Mouse (Mus musculus): ENCODE results near the gene Tspan8. TPM values are rescaled to one million over a fixed set of nuclear protein-coding genes. Genes with fewer than 3 reads are reported as not detected.

Gene Tspan8
- polyA plus RNA-seq (2015; fragmentation: Nextera tagmentation; extraction: Ambion mirVana), result 0.59 and 0.88 TPM in 2 replicates

DNA sequence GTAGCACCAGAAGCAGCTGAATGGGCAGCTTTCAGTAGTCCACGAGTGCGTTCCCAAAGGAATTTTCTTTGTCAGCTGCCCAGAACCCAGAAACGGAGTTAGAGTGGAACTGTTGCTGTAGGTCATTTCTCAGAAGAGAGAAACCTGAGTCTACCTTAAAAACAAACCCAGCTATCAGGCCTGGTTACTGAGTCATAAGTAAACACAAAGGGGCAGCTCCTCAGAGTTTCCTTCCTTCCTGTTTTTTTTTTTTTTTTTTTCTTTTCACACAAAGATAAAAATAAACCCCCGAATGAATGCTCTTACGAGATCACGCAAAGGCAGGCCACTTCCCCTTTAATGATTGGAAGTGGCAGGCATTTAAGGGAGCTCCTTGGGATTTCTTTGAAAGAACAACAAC, at the start of gene Tspan8:
Gene Tspan8 (plus strand): TSS at position 322 of the 400 bp plus-strand sequence.
- Histone ChIP-seq H3K9ac (ENCODE audit: low read depth, low read length) (no peak within 1 kb of the TSS), H3K9me3 (ENCODE audit: control insufficient read depth, low read length) (no peaks in the 10 kb centered on the region), H3K27me3 (replicated peaks; ENCODE audit: control insufficient read depth, insufficient read depth, low read length) (no peaks in the 10 kb centered on the region), H3K4me2 (ENCODE audit: low read length) (no peak within 1 kb of the TSS), H3K4me3 (ENCODE audit: low read length) (no peak within 1 kb of the TSS), H3K27ac (ENCODE audit: low read depth, low read length) (no peak within 1 kb of the TSS), H3K4me1 (ENCODE audit: control insufficient read depth, insufficient read depth, low read depth, low read length) (no peaks in the 10 kb centered on the region), H3K36me3 (ENCODE audit: control insufficient read depth, insufficient read depth, low read length) (no peaks in the 10 kb centered on the region)
- 59% methylated on average over 6 of the region's 6 CpGs for WGBS
- ATAC-seq, result no peak

DNA sequence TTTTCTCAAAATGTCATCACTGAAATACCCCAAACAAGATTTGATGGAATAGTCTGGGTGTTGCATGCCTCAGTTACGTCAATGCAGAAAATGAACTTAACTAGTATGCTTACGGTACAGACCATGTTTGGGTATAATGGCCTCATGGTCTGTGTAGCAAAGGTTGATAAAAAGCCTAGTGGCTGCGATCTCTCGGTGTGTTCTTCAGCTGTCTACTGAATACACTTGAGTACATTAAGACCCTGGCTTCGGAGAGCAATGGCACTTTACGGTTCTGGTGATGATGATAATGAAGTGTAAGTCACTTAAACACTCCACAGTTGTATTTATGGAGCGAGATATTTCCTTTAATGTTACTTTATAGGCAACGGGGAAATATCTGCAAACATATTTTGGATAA, 46.6 kb upstream of the Tspan8 start:
- Histone ChIP-seq H3K4me2 (ENCODE audit: low read length) (no peak overlapping the region), H3K36me3 (ENCODE audit: control insufficient read depth, insufficient read depth, low read length) (no peaks in the 10 kb centered on the region), H3K4me3 (ENCODE audit: low read length) (no peak overlapping the region), H3K4me1 (ENCODE audit: control insufficient read depth, insufficient read depth, low read depth, low read length) (no peaks in the 10 kb centered on the region), H3K9ac (ENCODE audit: low read depth, low read length) (no peak overlapping the region), H3K27me3 (replicated peaks; ENCODE audit: control insufficient read depth, insufficient read depth, low read length) (no peaks in the 10 kb centered on the region), H3K9me3 (ENCODE audit: control insufficient read depth, low read length) (no peaks in the 10 kb centered on the region), H3K27ac (ENCODE audit: low read depth, low read length) (no peak overlapping the region)
- WGBS, result 96% methylated on average over 8 of the region's 8 CpGs
- no peak for ATAC-seq

DNA sequence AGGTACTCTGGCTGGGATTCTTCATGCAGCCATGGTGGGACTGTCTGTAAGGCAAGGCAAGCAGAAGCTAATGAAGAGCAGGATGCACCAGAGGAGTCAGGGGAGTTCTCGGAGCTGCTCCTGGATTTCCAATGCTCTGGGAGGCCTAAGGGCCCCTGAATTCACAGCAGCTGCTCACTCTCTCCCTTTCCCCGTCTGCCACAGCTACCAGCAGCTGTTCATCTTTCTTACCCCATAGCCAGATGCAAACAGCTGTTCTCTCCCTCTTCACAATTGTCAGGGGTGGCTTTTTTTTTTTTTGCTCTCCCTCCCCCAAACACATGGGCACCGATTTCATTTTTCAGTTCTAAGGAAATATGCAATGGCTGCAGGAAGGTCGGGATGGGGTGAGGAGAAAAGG, 42.2 kb upstream of the Tspan8 start:
- H3K4me2 ChIP-seq (ENCODE audit: low read length), result no peak overlapping the region
- H3K27me3 ChIP-seq (replicated peaks; ENCODE audit: control insufficient read depth, insufficient read depth, low read length), result no peaks in the 10 kb centered on the region
- no peaks in the 10 kb centered on the region for H3K9me3 ChIP-seq (ENCODE audit: control insufficient read depth, low read length)
- no peak overlapping the region for H3K9ac ChIP-seq (ENCODE audit: low read depth, low read length)
- 54% methylated on average over 4 of the region's 4 CpGs for WGBS
- no peaks in the 10 kb centered on the region for H3K36me3 ChIP-seq (ENCODE audit: control insufficient read depth, insufficient read depth, low read length)
- no peak overlapping the region for H3K27ac ChIP-seq (ENCODE audit: low read depth, low read length)
- no peak overlapping the region for H3K4me3 ChIP-seq (ENCODE audit: low read length)
- no peaks in the 10 kb centered on the region for H3K4me1 ChIP-seq (ENCODE audit: control insufficient read depth, insufficient read depth, low read depth, low read length)
- no peak for ATAC-seq

DNA sequence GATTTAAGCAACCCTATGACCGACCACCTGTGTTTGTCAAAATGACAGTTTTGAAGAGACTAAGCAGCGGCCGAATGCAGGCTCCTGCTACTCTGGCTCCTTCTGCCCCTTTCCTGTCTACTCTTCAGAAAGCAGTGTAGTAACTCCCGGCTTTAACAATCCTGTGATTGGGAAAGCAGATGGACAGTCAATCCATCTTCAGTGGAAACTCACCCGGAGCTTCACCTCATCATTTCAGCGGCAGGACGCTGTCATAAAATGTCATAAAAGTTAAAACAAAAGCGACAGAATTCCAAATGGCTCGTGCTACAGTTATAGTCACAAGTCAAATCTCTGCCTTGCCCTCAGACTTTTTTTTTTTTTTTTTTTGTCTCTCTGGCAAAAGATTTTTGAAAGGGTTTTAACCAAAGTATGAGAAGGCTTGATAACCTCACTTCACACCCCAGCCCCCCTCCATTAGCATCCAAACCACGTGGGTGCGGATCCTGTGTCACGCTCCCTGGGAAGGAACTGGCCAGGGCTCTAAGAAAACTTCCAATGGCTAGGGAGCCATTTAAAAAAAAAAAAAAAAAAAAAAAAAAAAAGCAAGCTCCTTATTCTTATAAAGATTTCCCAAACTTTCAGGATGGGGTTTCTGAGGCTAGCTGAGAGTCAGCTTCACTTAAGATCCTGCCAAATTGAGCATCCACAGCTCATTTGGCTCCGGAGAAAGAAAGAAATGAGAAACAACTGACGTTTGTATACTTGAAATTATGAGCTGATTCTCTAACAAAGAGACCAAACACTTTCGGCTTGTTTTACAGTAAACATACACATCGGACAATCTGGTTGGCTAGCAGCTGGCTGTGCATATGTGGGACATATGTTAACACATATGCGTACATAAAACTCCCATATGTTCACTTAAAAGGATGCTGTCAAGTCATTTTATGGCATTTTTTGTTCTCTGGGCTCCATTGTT, 40.4 kb upstream of the Tspan8 start:
- no peaks in the 10 kb centered on the region for H3K36me3 ChIP-seq (ENCODE audit: control insufficient read depth, insufficient read depth, low read length)
- no peak overlapping the region for H3K9ac ChIP-seq (ENCODE audit: low read depth, low read length)
- no peak overlapping the region for H3K27ac ChIP-seq (ENCODE audit: low read depth, low read length)
- H3K4me2 ChIP-seq (ENCODE audit: low read length), result no peak overlapping the region
- no peaks in the 10 kb centered on the region for H3K4me1 ChIP-seq (ENCODE audit: control insufficient read depth, insufficient read depth, low read depth, low read length)
- WGBS, result 58% methylated on average over 17 of the region's 17 CpGs
- H3K4me3 ChIP-seq (ENCODE audit: low read length), result no peak overlapping the region
- ATAC-seq, result no peak
- no peaks in the 10 kb centered on the region for H3K27me3 ChIP-seq (replicated peaks; ENCODE audit: control insufficient read depth, insufficient read depth, low read length)
- no peaks in the 10 kb centered on the region for H3K9me3 ChIP-seq (ENCODE audit: control insufficient read depth, low read length)

DNA sequence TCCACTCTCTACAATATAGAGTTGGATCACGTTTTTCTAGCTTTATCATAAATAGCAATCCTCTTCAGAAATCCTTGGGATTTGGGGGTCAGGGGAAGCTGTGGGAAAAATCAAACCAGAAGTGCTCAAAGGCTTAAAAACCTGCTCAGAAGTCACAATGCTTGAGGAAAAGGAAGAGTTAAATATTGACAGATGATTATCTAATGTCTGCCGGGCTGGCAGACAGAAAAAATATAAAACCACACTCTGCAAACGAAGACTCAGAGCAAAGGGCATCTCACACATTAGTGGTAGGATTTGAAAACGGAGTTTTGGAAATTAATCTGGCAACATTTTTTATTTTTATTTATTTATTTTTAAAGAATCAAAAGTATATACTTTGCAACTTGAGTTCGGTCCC, 39.3 kb upstream of the Tspan8 start:
- Histone ChIP-seq H3K9me3 (ENCODE audit: control insufficient read depth, low read length) (no peaks in the 10 kb centered on the region), H3K36me3 (ENCODE audit: control insufficient read depth, insufficient read depth, low read length) (no peaks in the 10 kb centered on the region), H3K27me3 (replicated peaks; ENCODE audit: control insufficient read depth, insufficient read depth, low read length) (no peaks in the 10 kb centered on the region), H3K4me3 (ENCODE audit: low read length) (no peak overlapping the region), H3K9ac (ENCODE audit: low read depth, low read length) (no peak overlapping the region), H3K4me2 (ENCODE audit: low read length) (no peak overlapping the region), H3K27ac (ENCODE audit: low read depth, low read length) (no peak overlapping the region), H3K4me1 (ENCODE audit: control insufficient read depth, insufficient read depth, low read depth, low read length) (no peaks in the 10 kb centered on the region)
- ATAC-seq, result no peak
- 75% methylated on average over 5 of the region's 5 CpGs for WGBS

DNA sequence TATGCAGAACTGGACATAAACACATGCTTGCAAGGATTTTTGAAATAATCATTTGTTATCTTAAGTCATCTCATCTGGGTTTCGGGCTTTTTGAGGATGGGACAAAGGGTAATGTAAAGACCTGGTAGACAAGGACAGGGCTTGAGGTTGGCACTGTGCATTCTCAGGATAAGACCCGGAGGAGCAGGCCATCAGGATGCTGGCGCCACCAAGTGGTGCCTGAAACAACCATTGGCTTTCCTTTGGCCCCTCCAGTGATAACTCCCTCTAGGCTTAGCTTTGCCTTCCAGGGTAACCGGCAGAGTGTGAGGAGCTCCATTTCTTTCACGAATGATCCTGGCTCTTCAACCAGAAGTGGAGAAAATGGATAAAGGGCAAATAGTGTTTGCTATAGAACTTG, 38.0 kb upstream of the Tspan8 start:
- WGBS, result 46% methylated on average over 5 of the region's 5 CpGs
- Histone ChIP-seq H3K9me3 (ENCODE audit: control insufficient read depth, low read length) (no peaks in the 10 kb centered on the region), H3K4me3 (ENCODE audit: low read length) (no peak overlapping the region), H3K27me3 (replicated peaks; ENCODE audit: control insufficient read depth, insufficient read depth, low read length) (no peaks in the 10 kb centered on the region), H3K9ac (ENCODE audit: low read depth, low read length) (no peak overlapping the region), H3K27ac (ENCODE audit: low read depth, low read length) (no peak overlapping the region), H3K36me3 (ENCODE audit: control insufficient read depth, insufficient read depth, low read length) (no peaks in the 10 kb centered on the region), H3K4me1 (ENCODE audit: control insufficient read depth, insufficient read depth, low read depth, low read length) (no peaks in the 10 kb centered on the region), H3K4me2 (ENCODE audit: low read length) (no peak overlapping the region)
- ATAC-seq, result 0 out of 2 replicates have a peak, but pooled peaks have one; percentile 27

DNA sequence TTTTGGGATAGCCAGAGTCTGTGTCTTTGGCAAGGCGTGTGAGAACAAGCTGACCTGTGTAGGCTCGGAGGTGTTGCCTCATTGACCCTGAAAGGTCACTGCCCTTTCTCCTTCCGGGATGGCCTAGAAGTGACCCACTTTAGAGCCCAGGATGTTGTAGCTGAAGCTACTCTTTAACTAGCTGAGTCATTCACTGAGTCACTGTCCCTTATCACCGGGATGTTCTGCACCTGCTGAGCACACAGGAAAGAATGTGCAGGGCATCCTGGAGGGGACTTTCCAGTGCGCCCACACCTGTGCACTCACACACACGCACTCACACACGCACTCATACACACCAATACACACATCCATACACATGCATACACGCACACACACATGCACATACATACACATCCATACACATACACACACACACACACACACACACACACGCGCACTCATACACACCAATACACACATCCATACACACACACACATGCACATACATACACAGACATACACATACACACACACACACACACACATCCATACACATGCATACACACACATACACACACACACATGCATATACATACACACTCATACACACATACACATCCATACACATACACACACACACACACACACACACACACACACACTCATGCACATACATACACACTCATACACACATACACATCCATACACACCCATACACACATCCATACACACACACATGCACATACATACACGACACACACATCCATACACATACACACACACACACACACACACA, 36.2 kb upstream of the Tspan8 start:
- Histone ChIP-seq H3K9me3 (ENCODE audit: control insufficient read depth, low read length) (no peaks in the 10 kb centered on the region), H3K4me3 (ENCODE audit: low read length) (no peak overlapping the region), H3K27ac (ENCODE audit: low read depth, low read length) (no peak overlapping the region), H3K36me3 (ENCODE audit: control insufficient read depth, insufficient read depth, low read length) (no peaks in the 10 kb centered on the region), H3K4me1 (ENCODE audit: control insufficient read depth, insufficient read depth, low read depth, low read length) (no peaks in the 10 kb centered on the region), H3K27me3 (replicated peaks; ENCODE audit: control insufficient read depth, insufficient read depth, low read length) (no peaks in the 10 kb centered on the region), H3K9ac (ENCODE audit: low read depth, low read length) (no peak overlapping the region), H3K4me2 (ENCODE audit: low read length) (no peak overlapping the region)
- 81% methylated on average over 11 of the region's 11 CpGs for WGBS
- ATAC-seq, result no peak

DNA sequence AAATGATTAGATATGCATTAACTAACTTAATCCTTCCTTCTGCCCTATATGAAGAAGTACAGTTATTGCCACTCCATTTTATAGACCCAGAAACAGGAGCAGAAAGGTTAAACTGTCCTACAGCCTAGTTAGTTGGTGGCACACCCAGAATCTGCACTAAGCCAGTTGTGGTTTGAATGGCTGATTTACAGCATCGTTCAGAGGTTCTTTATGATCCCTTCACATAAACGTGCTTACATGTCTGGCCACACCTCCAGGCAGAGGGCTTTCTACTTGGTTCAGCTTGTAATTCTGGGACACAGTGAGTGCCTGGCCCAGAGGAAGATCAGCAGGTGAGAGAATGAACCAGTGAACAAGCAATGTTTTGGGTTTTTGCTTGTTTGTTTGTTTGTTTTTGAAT, 33.4 kb upstream of the Tspan8 start:
- Histone ChIP-seq H3K9me3 (ENCODE audit: control insufficient read depth, low read length) (no peaks in the 10 kb centered on the region), H3K27me3 (replicated peaks; ENCODE audit: control insufficient read depth, insufficient read depth, low read length) (no peaks in the 10 kb centered on the region), H3K4me2 (ENCODE audit: low read length) (no peak overlapping the region), H3K27ac (ENCODE audit: low read depth, low read length) (no peak overlapping the region), H3K4me1 (ENCODE audit: control insufficient read depth, insufficient read depth, low read depth, low read length) (no peaks in the 10 kb centered on the region), H3K36me3 (ENCODE audit: control insufficient read depth, insufficient read depth, low read length) (no peaks in the 10 kb centered on the region), H3K4me3 (ENCODE audit: low read length) (no peak overlapping the region), H3K9ac (ENCODE audit: low read depth, low read length) (no peak overlapping the region)
- ATAC-seq, result no peak
- 78% methylated on average over 2 of the region's 2 CpGs for WGBS

DNA sequence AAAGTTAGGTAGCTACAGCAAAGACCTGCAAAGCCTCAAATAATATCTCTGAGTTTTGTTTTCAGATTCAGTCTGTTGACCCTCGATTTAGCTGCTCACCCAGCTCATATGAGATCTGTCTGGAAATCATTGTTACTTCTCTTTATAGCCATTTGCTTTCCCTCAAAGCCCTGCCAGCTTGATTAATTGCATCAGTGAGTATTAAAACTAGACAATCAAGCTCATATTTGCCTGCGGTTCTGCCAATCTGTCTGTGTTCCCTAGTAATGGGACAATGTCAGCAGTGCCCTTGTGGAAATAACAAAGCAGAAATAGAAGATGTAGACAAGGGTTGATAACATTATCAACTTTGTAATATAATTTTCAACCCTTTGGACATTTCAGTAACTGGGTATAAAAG, 25.8 kb upstream of the Tspan8 start:
- Histone ChIP-seq H3K4me2 (ENCODE audit: low read length) (no peak overlapping the region), H3K4me3 (ENCODE audit: low read length) (no peak overlapping the region), H3K9ac (ENCODE audit: low read depth, low read length) (no peak overlapping the region), H3K4me1 (ENCODE audit: control insufficient read depth, insufficient read depth, low read depth, low read length) (no peaks in the 10 kb centered on the region; the same call in 1 of the 2 replicates), H3K27ac (ENCODE audit: low read depth, low read length) (no peak overlapping the region), H3K36me3 (ENCODE audit: control insufficient read depth, insufficient read depth, low read length) (no peaks in the 10 kb centered on the region), H3K9me3 (ENCODE audit: control insufficient read depth, low read length) (no peaks in the 10 kb centered on the region), H3K27me3 (replicated peaks; ENCODE audit: control insufficient read depth, insufficient read depth, low read length) (no peaks in the 10 kb centered on the region)
- 43% methylated on average over 2 of the region's 2 CpGs for WGBS
- no peak for ATAC-seq
